Mouse (Mus musculus) MN1 (cell line): Measurements from ENCODE around the gene Cfap221.
A peak's percentile ranks its signal among the peaks of the same experiment; 100 is the strongest.

Source experiments
- DNase-seq: peaks from one replicate; pipeline ENCODE4 v3.0.0-alpha.2; 2016; ENCODE audit warnings: low spot score

Gene Cfap221

DNA sequence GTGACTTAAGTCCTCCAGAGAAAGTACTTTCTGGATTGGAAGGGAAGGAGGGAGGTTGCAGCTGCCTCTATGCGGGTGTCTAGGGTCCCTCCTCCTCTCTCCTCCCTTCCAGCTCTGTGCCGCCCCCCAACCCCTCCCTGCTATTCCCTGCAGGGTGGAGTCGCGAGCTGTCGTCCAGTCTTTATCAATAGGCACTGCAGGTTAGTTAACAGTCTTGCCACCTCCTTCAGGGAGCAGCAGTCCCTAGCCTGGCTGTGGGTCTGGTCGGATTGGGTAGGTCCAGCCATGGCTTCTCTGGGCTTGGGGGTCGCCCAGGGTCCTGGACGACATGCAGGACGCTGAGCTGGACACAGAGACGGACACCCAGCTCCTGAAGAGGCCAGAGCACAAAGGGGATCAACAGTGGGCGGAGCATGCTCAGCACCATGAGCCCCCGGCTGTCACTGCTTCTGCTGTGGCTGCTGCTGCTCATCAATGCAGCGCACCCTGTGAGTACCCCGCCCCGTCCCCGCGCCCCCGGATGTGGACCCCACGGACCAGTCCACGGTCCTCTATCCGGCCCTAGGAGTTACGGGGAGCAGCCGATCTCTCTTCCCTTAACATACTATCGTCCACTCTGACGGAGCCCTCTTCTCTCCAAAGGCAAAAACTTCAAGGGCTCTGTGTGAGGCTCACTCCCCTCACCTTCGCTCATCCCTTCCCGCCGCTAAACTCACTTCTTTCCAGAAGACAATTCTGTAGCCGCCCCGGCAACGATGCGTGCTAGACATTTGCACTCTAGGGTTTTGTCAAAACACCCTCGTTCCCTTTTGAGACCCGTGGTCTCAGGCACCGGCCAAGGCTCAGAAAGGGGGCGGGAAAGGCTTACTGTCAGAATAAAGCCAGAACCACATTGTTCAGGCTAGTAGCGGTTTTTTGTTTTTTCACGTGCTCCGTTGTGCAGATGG, 10.1 kb upstream of the Cfap221 start, which contains the start of gene Sctr:
TSS of gene Sctr (plus strand) at position 51 of the 947 bp plus-strand sequence.
- no peak for DNase-seq

DNA sequence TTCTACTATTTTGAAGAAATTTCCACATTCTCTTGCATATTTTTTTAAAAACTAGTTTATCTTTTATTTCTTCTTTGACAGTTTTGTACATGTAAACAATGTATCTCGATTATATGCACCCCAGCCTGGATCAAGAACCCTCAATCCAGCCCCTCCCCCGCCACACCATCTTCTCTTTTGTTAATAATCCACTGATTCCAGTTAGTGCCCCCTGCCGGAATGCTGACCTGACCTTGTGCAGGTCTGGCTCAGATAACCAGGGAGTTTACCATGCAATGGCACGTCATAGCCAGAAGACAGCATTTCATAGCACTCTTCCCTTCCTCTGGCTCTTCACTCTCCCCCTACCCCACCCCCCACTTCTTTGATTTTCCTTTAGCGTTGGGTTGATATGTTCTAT, 610 bp upstream of the Cfap221 start:
- DNase-seq, result no peak

DNA sequence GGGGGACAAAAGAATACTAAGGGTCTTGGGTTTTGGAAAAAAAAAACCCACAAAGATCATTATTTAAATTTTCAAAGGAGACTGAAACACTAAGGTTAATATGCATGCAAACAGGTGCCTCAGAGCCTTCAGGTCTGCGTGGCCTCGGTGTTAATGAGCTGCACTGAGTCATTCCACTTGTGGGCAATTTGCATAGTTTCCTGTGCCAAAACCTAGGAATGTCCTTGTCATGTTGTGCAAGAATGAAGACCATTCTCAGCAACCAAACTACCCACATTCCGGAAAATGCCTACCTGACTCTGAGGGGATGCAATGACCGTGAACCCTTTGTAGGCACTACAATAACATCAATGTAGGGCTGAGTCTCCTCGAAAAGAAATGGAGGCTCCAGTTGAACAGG, 10.5 kb downstream of the Cfap221 start:
- DNase-seq, result no peak

DNA sequence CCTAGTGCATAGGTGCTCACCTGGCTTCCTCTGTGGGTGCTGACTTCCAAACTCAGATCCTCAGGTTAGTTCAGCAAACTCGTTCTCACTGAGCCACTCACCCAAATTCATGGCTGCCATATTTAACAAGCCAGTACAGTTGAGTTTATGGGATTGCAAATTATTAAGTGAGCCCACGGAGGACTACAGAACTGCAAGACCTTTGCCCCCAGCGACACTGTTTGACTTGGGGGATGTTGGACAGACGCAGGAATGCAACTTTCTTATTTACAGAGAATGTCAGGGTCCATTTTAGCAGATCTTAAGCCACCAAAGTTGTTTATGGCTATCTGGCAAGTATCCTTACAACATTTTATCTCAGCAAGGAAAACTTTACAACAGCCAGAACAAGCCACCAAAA, 21.9 kb downstream of the Cfap221 start:
- no peak for DNase-seq

DNA sequence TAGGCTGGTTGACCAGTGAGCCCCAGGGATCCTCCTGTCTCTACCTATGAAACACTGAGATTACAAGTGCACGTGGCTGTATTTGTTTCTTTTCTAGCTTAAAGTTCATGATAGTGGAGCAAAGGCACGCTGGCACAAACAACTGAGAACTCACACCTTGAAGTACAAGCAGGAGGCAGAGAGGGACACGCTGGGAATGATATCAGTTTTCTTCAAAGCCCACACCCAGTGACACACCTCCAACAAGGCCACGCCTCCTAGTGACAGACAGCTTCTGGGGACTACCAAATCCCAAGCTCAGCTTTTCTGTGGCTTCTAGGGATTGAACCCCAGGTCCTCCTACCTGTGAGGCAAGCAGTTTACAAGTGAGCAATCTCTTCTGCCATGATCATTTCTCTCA, 23.9 kb downstream of the Cfap221 start:
- DNase-seq, result no peak

DNA sequence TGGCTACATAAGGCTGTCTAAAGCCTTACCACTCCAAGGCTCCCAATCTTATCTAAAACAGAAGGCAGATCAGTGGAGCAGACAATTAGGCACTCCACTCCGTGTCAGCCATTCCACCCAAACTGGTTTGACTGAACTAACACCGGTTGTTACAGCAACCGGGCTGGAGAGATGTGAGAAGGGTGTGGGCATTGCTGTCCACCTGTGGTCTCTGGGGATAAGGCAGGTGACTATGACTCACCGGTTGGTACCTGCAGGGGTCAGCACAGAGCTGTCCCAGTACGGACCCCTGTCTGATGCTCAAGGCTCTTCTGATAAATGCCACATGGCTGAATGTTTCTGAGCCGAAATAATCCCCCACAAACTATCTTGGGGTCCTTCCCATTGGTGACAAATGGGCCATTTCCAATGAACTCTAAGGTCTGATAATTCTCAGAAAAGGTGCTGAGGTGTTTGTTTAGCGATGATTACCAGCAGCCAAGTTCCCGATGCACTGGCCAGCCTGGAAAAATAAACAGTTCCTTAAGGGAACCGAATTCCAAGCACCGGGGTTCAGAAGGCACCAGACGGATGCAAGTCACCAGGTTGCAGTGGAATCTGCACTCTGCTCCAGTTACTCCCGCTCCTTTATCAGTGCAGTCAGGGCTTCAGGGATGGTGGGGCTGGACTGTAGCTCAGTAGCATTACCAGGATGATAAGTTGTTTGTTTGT, 31.1 kb downstream of the Cfap221 start:
- DNase-seq, result no peak

DNA sequence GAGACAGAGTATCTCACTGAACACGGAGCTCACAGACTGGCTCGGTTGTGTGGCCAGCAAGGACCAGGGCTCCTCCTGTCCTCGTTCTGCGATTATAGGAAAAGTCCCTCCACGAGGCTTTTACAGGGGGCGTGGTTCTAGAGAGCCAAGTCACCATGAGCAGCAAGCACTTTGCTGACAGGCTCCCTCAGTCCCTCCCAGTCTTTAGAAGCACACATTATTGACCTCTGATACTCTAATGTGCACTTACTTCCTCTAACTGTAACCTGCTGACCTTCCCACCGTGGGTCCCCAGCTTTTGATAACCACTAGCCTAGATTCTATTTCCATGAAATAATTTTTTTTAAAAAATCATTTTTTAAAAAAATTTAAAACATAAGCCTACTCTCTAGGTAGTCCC, 37.1 kb downstream of the Cfap221 start:
- no peak for DNase-seq

DNA sequence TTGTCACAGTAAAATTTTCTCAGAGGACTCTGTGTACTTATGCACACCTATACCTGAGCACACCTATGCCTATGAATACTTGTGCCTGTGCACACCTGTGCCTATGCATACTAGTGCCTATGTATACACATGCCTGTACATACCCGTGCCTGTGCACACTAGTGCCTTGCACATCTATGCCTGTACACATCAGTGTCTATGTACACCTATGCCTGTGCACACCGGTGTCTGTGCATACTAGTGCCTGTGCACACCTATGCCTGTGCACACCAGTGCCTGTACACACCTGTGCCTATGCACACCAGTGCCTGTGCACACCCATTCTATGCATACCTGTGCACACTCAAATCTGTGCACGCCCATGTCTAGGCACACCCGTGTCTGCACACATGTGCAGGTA, 37.6 kb downstream of the Cfap221 start:
- no peak for DNase-seq

DNA sequence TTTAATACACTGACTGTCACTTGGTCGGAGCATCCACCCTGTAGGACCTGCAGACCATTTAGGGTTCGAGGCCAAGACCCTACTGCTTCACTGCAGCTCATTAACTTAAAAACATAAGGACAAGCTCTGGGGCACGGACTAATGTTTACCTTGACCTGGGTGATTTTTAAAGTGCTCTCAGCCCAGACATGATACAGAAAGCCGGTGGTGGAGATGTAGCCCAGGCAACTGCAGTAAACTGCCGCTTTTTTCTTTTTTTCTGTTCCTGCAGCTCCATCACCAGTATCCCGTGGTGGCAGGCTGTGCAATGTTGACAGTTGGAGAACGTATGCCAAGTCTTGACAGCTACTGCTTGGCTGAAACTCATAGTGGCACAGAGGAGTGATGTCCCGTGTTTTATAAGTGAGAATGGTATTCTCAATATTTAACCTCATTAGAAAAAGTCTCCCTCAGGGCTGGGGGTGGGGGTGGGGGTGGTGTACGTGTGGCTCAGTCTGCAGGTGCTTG, 39.3 kb downstream of the Cfap221 start:
- no peak for DNase-seq

DNA sequence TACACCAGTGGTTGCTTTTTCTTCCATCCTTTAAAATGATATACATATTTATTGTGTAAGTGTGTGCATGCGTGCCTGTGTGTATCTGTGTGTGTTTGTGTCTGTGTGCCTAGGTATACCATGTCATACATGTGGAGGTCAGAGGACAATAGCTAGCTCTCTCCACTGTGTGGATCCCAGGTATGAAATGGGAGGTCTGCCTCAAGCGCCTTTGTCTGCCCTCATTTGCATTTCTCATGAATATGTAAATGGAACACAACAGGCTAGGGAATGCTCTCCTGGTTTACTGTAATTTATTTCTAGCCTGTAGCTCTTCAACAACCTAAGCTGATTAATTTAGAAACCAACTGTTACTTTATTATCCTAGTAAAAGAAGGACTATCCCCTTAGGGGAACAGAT, 42.4 kb downstream of the Cfap221 start:
- no peak for DNase-seq

DNA sequence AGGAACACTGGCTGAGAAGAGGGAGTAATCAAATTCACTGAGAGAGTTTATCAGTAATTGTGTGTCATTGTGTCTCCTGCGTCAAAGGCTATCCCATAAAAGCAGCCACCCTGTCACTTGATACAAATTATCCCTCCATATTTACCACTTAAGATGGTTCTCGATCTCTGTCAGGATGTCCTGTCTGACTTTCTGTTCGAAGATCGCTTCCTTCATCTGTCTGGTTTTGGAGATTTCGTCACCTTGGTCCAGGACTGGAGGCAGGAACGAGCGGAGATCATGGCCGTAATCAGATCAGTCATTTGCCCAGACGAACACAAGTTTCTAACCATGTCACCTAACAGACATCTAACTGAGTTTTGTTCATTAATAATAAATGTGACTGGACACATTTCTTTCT, 43.6 kb downstream of the Cfap221 start:
- no peak for DNase-seq

DNA sequence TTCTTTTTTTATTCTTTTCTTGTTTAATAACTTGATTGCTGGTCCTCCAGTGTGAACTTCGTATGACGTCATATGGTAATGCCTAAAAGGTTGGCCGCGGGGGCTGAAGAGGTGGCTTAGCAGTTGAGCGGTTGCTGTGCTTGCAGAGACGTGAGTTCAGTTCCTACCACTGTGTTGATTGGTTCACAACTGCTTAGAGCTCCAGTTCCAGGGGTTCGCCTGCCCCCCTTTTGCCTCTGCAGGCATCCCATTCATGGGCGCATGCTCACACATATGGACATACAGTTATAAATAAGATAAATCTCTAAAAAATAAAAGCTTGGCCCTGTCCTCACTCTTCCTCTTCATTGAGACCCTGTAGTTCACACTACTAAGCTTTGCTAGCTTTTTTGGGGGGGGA, 46.9 kb downstream of the Cfap221 start:
- no peak for DNase-seq

DNA sequence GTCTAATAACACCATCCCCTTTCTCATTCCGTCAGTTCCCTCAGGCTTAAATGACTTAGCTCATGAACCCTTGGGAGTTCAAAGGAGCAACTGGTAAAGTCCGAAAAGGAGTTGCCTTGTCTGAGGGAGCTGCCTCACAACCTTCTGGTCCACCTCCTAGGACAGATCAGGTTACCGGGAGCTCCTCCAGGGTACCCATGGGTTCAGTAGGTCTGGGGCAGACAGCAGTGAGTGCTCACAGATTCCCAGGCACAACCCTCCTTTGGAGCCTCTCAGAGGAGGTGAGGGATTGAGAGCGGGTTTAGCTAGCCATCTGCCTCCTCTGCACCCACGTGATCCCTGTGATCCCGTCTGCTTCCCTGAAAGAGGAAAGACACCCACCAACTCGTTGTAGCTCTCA, 60.2 kb downstream of the Cfap221 start:
- no peak for DNase-seq

DNA sequence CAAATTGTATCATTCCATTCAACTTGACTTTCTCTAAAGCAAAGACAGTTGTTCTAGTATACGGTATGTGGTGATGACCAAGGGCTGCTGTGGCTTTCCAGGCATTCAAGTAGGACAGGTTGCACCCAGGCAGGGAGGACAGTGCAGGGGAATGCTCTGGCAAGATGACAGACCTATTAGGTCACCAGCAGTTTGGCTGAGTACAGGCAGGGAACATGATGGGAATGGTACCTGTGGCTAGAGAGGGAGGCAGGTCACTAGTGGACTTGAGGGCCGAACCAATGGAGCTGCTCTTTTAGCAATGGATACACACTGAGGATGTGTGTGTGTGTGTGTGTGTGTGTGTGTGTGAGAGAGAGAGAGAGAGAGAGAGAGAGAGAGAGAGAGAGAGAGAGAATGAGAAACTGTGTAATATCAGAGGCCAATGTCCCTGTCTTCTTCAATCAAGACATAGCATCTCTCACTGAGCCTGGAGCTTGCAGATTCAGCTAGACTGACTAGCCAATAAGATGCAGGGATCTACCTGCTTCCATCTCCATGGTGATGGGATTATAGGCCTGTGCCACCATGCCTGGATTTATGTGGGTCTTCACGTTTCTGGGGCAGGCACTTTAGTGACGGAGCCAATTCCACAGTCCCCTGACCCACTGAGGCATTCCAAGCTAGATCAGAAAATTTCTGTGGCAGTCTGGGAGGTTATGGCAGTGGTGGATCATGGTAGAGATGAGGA, 65.4 kb downstream of the Cfap221 start:
- no peak for DNase-seq

DNA sequence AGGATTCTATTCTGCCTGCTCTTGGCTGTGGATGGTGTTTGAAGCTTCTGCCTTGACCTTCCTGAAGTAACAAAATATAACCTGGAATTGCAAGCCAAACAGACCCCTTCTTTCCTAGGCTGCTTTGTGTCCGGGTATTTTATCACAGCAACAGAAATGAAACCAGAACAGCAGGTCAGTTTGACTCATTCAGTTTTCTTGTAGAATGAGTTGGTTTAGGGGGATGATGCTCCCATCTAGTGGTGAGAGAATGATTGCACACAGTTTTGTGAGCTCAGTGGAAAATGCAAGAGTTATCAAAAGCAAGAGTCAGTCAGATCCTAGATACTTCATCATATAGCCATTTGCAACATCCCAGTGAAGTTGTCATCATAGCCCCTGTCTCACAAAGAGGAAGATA, 67.3 kb downstream of the Cfap221 start:
- peak; percentile 26 for DNase-seq

DNA sequence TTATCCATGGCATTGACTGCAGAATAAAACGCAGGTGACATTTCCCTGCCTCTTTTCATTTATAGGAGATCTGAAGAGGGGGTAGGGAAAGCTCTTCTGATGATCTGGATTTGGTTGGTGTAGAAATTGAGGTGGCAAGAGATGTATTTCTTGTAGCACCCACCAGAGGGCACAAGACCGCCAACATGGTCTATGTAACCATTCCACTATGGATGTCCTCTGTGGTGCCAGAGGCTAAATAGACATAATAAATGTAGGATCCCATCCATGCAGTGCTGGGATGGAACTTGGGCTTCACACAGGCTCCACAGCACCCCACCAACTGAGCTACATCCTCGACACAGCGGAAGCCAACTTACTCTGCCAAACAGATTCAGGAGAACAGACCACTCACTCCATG, 77.7 kb downstream of the Cfap221 start:
- no peak for DNase-seq

DNA sequence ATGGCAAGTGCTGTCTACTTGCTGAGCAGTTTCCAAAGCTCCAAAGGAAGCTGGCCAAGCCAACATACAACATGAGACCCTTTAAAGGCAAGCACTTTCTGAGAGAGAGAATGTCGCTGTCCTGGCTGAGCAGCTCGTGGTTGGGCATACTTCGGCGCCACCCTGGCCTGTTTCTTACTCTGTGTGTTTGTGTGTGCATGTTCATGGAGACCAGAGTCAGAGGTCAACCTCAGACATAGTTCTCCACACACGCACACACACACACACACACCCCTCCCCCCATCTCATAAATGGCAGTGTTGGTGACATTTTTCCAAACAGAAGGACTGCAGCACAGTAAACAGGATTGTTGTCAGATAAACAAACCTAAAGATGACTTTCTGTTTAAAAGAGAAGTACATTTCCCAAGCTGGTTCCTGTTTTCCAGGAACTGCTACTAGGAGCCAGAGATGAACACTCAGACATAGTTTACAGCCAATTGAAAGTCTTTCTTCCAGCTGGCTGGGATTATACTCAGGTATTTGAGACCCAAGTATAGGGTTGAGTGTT, 80.1 kb downstream of the Cfap221 start:
- DNase-seq, result no peak

DNA sequence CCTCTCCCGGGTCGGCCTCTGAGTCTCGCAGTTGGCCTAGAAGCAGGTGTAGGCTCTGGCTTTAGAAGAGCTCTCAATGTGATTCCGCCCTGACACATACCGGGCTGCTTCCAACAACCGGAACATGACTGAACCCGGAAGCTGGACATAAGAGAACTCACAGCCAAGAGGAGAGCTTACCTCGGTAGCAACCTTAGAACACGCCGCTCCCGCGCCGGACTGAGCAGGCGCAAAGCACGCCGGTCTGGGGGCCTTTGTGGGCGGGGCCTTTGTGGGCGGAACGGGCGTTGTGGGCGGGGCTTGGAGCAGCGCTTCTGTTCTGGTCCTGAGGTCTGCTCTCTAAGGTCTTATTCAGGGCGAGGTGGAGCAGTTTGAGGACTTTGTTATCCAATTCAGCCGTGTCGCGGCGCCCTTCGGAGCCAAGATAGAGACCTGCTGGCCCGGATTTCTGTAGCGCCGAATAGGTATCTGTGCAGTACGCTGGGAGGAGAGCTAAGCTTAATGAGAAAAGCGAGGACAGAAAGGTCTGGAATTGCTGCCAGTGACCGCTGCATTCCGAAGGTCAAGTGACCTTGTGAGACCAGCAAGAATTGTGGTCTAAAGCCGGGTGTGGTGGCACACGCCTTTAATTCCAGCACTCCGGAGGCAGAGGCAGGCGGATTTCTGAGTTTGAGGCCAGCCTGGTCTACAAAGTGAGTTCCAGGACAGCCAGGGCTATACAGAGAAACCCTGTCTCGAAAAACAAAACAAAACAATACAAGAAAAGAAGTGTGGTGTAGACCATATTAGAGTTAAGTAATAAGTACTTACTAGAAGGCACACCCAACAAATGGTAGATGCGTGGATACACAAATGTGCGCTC, 83.8 kb downstream of the Cfap221 start, which contains the start of gene Tmem177:
TSS of gene Tmem177 (minus strand) at position 256 of the 862 bp plus-strand sequence.
- DNase-seq, result peak; percentile 93

DNA sequence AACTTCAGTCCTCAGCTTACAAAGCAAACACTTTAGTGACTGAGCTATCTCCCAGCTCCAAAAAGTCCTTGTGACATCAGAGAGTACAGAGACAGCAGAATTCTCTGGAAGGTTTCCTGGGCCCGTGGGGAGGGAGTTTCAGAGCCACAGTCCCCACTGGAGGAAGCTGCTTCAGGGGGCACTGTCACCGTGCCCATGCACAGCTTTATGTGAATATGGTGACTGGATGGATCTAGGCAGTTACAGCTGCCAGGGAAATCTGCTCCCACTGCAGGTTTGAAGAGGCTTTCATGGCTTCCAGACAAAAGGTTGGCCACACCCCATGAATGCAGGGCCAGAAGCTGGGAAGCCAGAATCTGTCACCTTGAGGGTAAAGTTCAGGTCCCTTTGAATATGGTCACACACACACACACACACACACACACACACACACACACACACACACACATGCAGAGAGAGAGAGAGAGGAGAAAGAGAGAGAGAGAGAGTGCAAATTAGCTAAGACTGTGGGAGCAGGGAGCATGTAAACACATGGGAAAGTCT, 89.8 kb downstream of the Cfap221 start:
- DNase-seq, result no peak

DNA sequence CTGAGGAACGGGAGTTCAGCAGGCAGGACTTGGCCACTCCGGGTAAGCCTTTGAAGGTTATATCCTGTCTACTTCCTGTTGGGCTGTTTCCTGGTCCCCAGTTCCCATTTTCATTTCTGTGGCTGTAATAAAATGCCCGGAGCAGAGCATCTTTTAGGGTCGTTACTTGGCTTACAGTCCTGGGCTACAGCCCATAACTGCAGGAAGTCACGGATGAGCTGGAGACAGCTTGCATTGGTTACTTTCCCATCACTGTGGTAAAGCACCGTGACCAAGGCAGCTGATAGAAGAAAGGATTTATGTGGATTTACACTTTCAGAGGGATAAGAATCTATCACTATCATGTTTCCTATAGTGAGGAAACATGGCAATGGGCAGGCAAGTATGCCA, 93.8 kb downstream of the Cfap221 start:
- no peak for DNase-seq
